Mouse (Mus musculus): ENCODE measurements around the gene Ift27.

The Ift27 gene

GRCm38 (mm10) chr15:78171651-78172050 is 2.3 kb downstream of the Ift27 start:
- peak in 1 of 2 experiments; percentile 43 for DNase-seq

- DNase-seq = peak; percentile 71 to 78
These were observed 3.2 kb downstream of the Ift27 start for GRCm38 (mm10) chr15:78170708-78171107.

- DNase-seq = no peak
These were observed 4.3 kb downstream of the Ift27 start for GRCm38 (mm10) chr15:78169566-78169965.

- peak; percentile 38 to 66 for DNase-seq
These were observed 8.6 kb downstream of the Ift27 start for GRCm38 (mm10) chr15:78165292-78165691.

GRCm38 (mm10) chr15:78164466-78164865 is 9.4 kb downstream of the Ift27 start:
- no peak for DNase-seq

GRCm38 (mm10) chr15:78161946-78162345 is 12.0 kb downstream of the Ift27 start:
- peak; percentile 49 to 51 for DNase-seq

GRCm38 (mm10) chr15:78158335-78158734 is 15.6 kb downstream of the Ift27 start:
- no peak for DNase-seq

- DNase-seq = no peak
These were observed 16.1 kb downstream of the Ift27 start for GRCm38 (mm10) chr15:78157824-78158223.

- DNase-seq = no peak
These were observed 16.6 kb downstream of the Ift27 start for GRCm38 (mm10) chr15:78157330-78157729.

GRCm38 (mm10) chr15:78155421-78155820 is 18.5 kb downstream of the Ift27 start:
- no peak for DNase-seq

GRCm38 (mm10) chr15:78153045-78153775 is 20.7 kb downstream of the Ift27 start:
- DNase-seq = no peak

- DNase-seq = no peak
These were observed 25.3 kb downstream of the Ift27 start for GRCm38 (mm10) chr15:78148565-78148964.

GRCm38 (mm10) chr15:78140226-78140625 is 33.7 kb downstream of the Ift27 start:
- no peak for DNase-seq

- DNase-seq = no peak
These were observed 39.3 kb downstream of the Ift27 start for GRCm38 (mm10) chr15:78134606-78135005.

GRCm38 (mm10) chr15:78133389-78133788 is 40.5 kb downstream of the Ift27 start:
- DNase-seq = no peak

- DNase-seq = peak; percentile 74 to 82
These were observed 54.2 kb downstream of the Ift27 start, which contains the start of gene Cacng2 for GRCm38 (mm10) chr15:78119704-78120103. Gene Cacng2, minus strand, starts transcription at chr15:78120028.

- DNase-seq = no peak
These were observed 54.7 kb downstream of the Ift27 start for GRCm38 (mm10) chr15:78119248-78119647.

- DNase-seq = no peak
These were observed 55.5 kb downstream of the Ift27 start for GRCm38 (mm10) chr15:78118275-78118995.

- no peak for DNase-seq
These were observed 56.2 kb downstream of the Ift27 start for GRCm38 (mm10) chr15:78117731-78118130.

GRCm38 (mm10) chr15:78116936-78117335 is 57.0 kb downstream of the Ift27 start:
- DNase-seq = no peak

- no peak for DNase-seq
These were observed 57.7 kb downstream of the Ift27 start for GRCm38 (mm10) chr15:78116244-78116643.

All from spleen, adult 18-20 months (tissue).